Mouse (Mus musculus) brain, embryonic 14.5 days (tissue): ENCODE results near the gene Dcun1d2.

Source experiments
- CTCF ChIP-seq: fragments of 200-500 bp; IDR thresholded peaks from 2 replicates; pipeline ENCODE4 v1.5.1; 2012; ENCODE audit warnings: inconsistent platforms, mild to moderate bottlenecking, moderate library complexity, borderline replicate concordance; ENCODE audit not compliant: insufficient read depth, insufficient read length; ENCODE audit errors: extremely low read depth
- POLR2A ChIP-seq: fragments of 200-500 bp; IDR thresholded peaks from 2 replicates; pipeline ENCODE4 v1.6.1; 2012; ENCODE audit warnings: mild to moderate bottlenecking, inconsistent platforms, borderline replicate concordance; ENCODE audit not compliant: poor library complexity, insufficient read depth, insufficient read length, severe bottlenecking; ENCODE audit errors: extremely low read depth

- TF ChIP-seq CTCF (no peak), POLR2A (no peak)
Measured at GRCm38 (mm10) chr8:13217093-13217492, 70.8 kb downstream of the Dcun1d2 start.
